Mouse (Mus musculus): ENCODE data around the gene Pmpca. TPM values are rescaled to one million over a fixed set of nuclear protein-coding genes. Genes with fewer than 3 reads are reported as not detected.

The Pmpca gene
- polyA plus RNA-seq, 1 experiment from 2014 or later, result 98.7 TPM

DNA sequence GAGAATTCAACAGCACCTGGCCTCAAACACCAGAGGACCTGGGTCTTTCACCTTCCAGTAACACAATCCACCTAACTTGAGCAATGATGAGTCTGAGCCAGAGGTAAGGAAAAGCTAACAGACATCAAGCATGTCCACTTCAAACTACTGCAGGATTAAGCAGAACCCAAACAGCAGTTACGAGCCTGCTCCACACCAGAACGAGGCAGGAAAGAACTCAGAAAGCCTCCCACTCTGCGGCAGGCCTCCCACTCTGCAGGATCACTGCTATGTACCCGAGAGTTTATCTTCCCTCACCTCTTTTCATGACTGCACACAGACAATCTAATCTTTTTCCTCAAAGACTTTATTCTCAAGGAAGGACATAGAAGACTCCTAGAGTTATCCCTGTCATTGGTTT is 48.1 kb downstream of the Pmpca start:
- H3K4me1 ChIP-seq, result peaks cover 19% of the 10 kb centered on the region
- H3K9me3 ChIP-seq, result no peaks in the 10 kb centered on the region
- no peak overlapping the region for H3K4me3 ChIP-seq
- no peak overlapping the region for H3K4me2 ChIP-seq
- H3K27ac ChIP-seq, result no peak overlapping the region
- H3K9ac ChIP-seq, result 0 out of 2 replicates have a peak overlapping the region, but pooled peaks have one; percentile 32
- H3K36me3 ChIP-seq, result peaks cover 82% of the 10 kb centered on the region
- no peak for ATAC-seq (ENCODE audit: insufficient number of reproducible peaks, insufficient read depth, low FRiP score, low TSS enrichment, low read depth)
- WGBS, result 76% methylated on average over 4 of the region's 4 CpGs
- H3K27me3 ChIP-seq, result no peaks in the 10 kb centered on the region

DNA sequence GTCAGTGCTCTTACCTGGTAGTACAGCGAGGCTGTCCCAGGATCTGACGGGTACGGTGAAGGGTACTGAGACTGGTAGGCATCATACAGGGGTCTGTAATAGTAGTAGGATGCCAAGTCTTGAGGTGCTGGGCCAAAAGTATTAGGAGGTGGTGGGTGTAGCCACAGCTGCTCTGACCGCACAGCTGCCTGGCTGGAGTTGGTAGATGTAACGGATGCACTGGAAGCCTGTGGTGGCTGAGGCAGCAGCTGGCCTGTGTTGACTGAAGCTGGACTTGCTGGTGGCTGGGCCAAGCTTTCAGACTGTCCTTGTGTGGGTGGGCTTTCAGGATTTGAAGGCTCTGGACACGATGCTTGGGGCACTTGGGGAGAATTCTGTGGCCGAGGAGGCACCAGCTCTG is 49.2 kb downstream of the Pmpca start:
- no peaks in the 10 kb centered on the region for H3K27me3 ChIP-seq
- H3K4me1 ChIP-seq, result peaks cover 28% of the 10 kb centered on the region
- peak overlapping the region; percentile 58; the same call in 1 of the 2 replicates for H3K9ac ChIP-seq
- H3K27ac ChIP-seq, result no peak overlapping the region
- no peaks in the 10 kb centered on the region for H3K9me3 ChIP-seq
- 90% methylated on average over 7 of the region's 7 CpGs for WGBS
- H3K4me3 ChIP-seq, result no peak overlapping the region
- no peak for ATAC-seq (ENCODE audit: insufficient number of reproducible peaks, insufficient read depth, low FRiP score, low TSS enrichment, low read depth)
- no peak overlapping the region for H3K4me2 ChIP-seq
- peaks cover 70% of the 10 kb centered on the region for H3K36me3 ChIP-seq

DNA sequence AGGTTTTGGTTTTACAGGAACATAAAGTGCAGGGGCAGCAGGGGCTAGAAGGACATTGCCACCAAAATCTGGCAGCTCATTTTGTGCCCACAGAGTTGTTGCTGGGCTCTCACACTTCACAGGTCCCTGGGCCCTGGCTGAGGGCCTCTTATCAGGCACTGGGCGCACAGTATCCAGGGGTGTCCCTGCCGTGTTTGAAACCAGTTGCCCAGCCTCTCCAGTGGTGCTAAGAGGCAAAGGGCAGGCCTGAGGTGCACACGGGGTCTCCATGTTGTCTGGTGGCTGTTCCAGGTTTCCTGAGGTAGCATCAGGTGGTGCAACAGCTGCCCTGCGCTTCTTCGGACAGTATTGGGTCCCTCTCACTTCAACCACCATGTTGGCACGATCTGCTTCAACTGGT is 50.5 kb downstream of the Pmpca start:
- Histone ChIP-seq H3K4me2 (no peak overlapping the region), H3K9me3 (no peaks in the 10 kb centered on the region), H3K4me3 (no peak overlapping the region), H3K27ac (no peak overlapping the region), H3K36me3 (peaks cover 58% of the 10 kb centered on the region), H3K4me1 (peaks cover 35% of the 10 kb centered on the region), H3K27me3 (no peaks in the 10 kb centered on the region), H3K9ac (peak overlapping the region; percentile 21; the same call in 1 of the 2 replicates)
- ATAC-seq (ENCODE audit: insufficient number of reproducible peaks, insufficient read depth, low FRiP score, low TSS enrichment, low read depth), result no peak
- 90% methylated on average over 6 of the region's 6 CpGs for WGBS

DNA sequence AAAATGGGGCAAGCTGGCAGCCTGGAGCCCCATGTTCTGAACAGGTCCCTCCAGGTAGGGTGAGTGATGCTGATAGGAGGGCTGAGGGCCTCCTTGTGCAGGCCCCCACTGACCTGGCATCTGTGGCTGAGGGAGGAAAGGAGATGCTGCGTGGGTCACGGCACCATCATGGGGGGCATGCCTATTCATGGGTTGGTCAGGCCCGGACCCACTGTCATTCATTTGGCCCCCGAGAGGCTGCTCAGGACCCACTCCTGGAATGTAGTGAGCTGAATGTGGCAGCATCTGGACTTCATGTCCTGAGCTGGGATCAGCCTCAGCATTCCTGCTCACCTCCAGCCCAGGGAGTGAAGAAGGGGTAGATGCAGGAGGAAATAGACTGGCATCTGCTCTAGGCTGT is 52.1 kb downstream of the Pmpca start:
- Histone ChIP-seq H3K27ac (no peak overlapping the region), H3K4me2 (no peak overlapping the region), H3K36me3 (peaks cover 42% of the 10 kb centered on the region), H3K4me3 (no peak overlapping the region), H3K9me3 (no peaks in the 10 kb centered on the region), H3K27me3 (no peaks in the 10 kb centered on the region), H3K9ac (no peak overlapping the region), H3K4me1 (peaks cover 37% of the 10 kb centered on the region)
- no peak for ATAC-seq (ENCODE audit: insufficient number of reproducible peaks, insufficient read depth, low FRiP score, low TSS enrichment, low read depth)
- WGBS, result 94% methylated on average over 4 of the region's 4 CpGs

DNA sequence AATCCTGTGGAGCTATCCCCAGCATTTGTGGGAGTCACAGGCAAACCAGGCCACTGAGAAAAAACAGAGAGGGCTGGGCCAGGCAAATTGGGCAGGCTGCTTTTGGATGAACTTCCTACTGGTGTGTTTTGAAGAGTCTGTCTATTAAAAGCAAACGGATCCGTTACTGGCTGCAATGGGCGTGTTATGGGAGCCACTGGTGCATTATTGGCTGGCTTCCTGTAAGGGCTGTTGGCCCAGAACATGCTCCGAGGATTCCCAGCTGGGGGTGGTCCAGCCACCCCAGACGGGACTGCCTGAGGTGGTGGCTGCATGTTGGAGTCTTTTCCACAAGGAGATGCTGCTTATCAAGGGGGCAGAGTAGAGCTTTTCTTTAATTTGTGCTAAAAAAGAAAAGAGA is 52.5 kb downstream of the Pmpca start:
- WGBS, result 79% methylated on average over 5 of the region's 5 CpGs
- Histone ChIP-seq H3K27me3 (no peaks in the 10 kb centered on the region), H3K4me1 (peaks cover 41% of the 10 kb centered on the region), H3K4me3 (no peak overlapping the region), H3K27ac (no peak overlapping the region), H3K36me3 (peaks cover 42% of the 10 kb centered on the region), H3K9me3 (no peaks in the 10 kb centered on the region), H3K9ac (no peak overlapping the region), H3K4me2 (no peak overlapping the region)
- ATAC-seq (ENCODE audit: insufficient number of reproducible peaks, insufficient read depth, low FRiP score, low TSS enrichment, low read depth), result no peak

DNA sequence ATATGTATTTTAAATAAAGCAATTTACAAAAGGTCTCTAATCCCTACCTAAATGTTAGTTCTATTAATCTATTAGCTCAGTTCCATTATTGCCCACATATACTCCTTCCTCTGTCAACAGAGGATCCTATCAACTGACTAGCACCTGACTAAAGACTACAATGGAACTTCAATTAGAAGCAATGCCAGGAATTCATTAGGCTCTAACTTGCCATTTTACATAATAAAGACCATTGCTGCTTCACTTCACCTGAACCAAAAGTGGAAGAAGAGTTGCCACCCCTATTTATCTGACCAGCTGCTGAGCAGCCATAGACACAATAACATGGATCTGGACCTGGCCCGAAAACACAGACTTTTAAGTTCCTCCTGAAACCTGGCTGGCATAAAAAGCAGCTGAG is 53.7 kb downstream of the Pmpca start:
- no peak overlapping the region for H3K27ac ChIP-seq
- peak overlapping the region; percentile 87; the same call in 1 of the 2 replicates for H3K4me2 ChIP-seq
- no peaks in the 10 kb centered on the region for H3K27me3 ChIP-seq
- peaks cover 43% of the 10 kb centered on the region for H3K4me1 ChIP-seq
- WGBS, result 91% methylated on average over 1 of the region's 1 CpGs
- peaks cover 40% of the 10 kb centered on the region for H3K36me3 ChIP-seq
- no peak overlapping the region for H3K9ac ChIP-seq
- H3K4me3 ChIP-seq, result no peak overlapping the region
- H3K9me3 ChIP-seq, result no peaks in the 10 kb centered on the region
- ATAC-seq (ENCODE audit: insufficient number of reproducible peaks, insufficient read depth, low FRiP score, low TSS enrichment, low read depth), result no peak

DNA sequence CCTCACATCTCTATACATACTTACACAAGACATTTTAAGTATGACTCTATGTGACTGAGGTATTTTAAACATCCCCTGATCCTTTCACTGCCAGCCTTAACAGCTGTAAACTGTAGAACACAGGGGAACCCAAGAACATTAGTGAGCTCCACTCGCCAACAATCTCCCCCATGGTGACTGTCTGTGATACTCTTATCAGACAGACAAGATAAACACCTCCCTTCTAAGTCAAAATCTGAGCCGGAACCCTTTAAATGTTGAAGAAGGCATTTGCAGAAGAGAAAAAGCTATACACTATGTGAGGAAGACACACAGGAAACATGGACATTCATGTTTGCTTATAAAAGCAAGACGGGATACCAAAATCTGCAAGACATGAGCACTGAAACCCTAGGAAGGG is 54.7 kb downstream of the Pmpca start:
- WGBS, result 51% methylated on average over 3 of the region's 3 CpGs
- H3K9ac ChIP-seq, result peak overlapping the region; percentile 94
- peak overlapping the region; percentile 95 for H3K4me3 ChIP-seq
- H3K4me1 ChIP-seq, result peaks cover 33% of the 10 kb centered on the region
- no peak overlapping the region for H3K27ac ChIP-seq
- no peaks in the 10 kb centered on the region for H3K27me3 ChIP-seq
- no peaks in the 10 kb centered on the region for H3K9me3 ChIP-seq
- ATAC-seq (ENCODE audit: insufficient number of reproducible peaks, insufficient read depth, low FRiP score, low TSS enrichment, low read depth), result no peak
- H3K36me3 ChIP-seq, result peaks cover 29% of the 10 kb centered on the region
- peak overlapping the region; percentile 87 for H3K4me2 ChIP-seq

DNA sequence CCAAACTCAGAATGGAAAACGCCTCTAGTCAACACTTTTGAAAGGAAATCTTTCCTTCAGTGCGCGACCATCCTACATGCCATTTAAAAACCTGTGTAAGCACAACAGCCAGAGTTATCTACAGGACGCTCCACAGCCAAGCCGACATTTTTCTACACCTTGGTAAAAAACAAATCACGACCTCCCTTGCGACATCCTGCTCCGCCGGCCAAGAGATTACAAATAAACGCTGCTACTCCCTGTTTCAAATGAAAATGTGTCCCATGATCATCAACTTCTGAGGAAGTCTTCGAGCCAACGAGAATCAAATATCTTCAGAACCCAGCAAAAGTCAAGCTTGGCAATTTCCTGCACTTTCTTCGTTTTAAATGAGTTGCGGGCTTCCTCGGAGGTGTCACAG is 55.2 kb downstream of the Pmpca start:
- Histone ChIP-seq H3K9me3 (no peaks in the 10 kb centered on the region), H3K9ac (peak overlapping the region; percentile 94), H3K27ac (peak overlapping the region; percentile 89), H3K27me3 (no peaks in the 10 kb centered on the region), H3K4me2 (peak overlapping the region; percentile 87), H3K4me1 (peaks cover 32% of the 10 kb centered on the region), H3K36me3 (peaks cover 24% of the 10 kb centered on the region), H3K4me3 (peak overlapping the region; percentile 95)
- ATAC-seq (ENCODE audit: insufficient number of reproducible peaks, insufficient read depth, low FRiP score, low TSS enrichment, low read depth), result no peak
- 4% methylated on average over 15 of the region's 15 CpGs for WGBS

DNA sequence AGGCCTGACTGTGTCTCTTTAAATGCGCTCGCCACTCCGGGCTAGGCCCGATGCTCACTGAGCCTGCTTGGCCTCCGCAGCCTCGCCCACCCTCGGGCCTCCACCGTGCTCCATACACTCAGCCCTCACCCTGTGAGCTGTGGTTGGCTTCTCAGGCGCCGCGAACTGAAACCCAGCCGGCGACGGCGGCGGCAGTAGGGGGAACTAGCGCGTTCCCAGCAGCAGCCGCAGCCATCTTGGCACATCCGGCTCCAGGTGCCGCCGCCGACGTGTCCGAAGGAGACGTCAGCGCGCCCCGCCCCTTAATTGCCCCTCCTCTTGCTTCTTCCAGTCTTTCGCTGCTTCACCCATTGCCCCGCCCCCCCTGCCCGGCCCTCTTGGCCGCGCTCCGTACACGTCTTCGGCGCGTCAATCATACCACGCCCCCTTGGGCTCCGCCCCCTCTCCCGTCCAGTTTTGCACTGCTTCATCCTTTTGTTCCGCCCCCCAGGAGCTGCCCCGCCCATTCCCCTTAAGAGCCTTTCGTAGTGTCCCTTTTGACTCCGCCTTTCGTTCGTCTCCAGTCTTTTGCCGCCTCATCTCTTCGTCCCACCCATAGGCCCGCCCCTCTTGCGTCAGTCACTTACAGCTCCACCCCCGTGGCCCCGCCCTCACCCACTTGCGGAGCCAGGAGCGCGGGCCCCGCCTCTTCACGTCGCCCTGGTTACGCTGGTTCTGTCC is 56.0 kb downstream of the Pmpca start, which contains the start of gene Sec16a:
TSS of gene Sec16a (minus strand) at position 271 of the 720 bp plus-strand sequence.
- no peaks in the 10 kb centered on the region for H3K9me3 ChIP-seq
- H3K9ac ChIP-seq, result peak within 1 kb of the TSS; percentile 94
- peaks cover 32% of the 10 kb centered on the region for H3K4me1 ChIP-seq
- H3K27me3 ChIP-seq, result no peaks in the 10 kb centered on the region
- peak within 1 kb of the TSS; percentile 95 for H3K4me3 ChIP-seq
- peak; percentile 93 for ATAC-seq (ENCODE audit: insufficient number of reproducible peaks, insufficient read depth, low FRiP score, low TSS enrichment, low read depth)
- peaks cover 17% of the 10 kb centered on the region for H3K36me3 ChIP-seq
- WGBS, result under 1% methylated on average over 61 of the region's 61 CpGs
- peak within 1 kb of the TSS; percentile 89 for H3K27ac ChIP-seq
- H3K4me2 ChIP-seq, result peak within 1 kb of the TSS; percentile 92

DNA sequence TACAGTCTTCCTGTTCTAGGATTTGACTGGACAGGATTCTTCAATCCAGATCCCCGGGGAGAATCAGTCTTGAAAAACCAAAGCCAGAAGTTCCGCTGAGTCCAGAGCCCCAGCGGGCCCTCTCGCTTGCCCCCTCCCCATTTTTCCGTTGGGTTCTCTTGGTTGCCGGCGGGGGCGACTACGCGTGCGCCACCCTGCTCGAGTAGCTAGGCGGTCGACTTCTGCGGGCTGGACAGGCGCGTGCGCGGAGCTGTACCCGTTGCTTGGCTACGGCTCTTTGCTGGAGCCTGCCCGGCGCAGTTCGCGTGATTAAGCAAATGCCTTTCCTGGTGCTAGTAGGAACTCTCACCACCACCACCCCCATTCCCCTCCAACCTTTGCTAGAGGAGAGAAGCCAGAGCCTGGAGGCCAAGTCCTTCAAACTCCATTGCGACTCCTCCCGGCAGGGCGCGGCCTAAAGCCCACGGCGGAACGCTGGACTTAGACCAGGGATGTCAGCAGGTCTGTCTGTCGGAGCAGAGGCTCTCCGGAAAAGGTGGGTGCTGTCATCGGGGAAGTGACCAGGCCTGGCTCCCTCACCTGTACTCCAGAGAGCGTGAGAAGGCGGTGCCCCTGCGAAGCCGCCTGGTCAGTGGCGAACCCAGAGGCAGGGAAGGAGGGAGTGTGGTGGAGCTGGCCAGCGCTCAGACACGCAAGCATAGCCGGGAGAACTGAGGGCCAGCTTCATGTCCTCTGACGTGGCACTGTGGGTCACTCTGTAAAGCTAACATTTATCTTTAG is 56.7 kb downstream of the Pmpca start:
- WGBS, result under 1% methylated on average over 44 of the region's 44 CpGs
- peak; percentile 86 for ATAC-seq (ENCODE audit: insufficient number of reproducible peaks, insufficient read depth, low FRiP score, low TSS enrichment, low read depth)
- Histone ChIP-seq H3K9me3 (no peaks in the 10 kb centered on the region), H3K4me3 (peak overlapping the region; percentile 95), H3K4me1 (peaks cover 32% of the 10 kb centered on the region), H3K9ac (peak overlapping the region; percentile 83), H3K27ac (peak overlapping the region; percentile 88), H3K36me3 (peaks cover 9% of the 10 kb centered on the region), H3K27me3 (no peaks in the 10 kb centered on the region), H3K4me2 (peak overlapping the region; percentile 92)

DNA sequence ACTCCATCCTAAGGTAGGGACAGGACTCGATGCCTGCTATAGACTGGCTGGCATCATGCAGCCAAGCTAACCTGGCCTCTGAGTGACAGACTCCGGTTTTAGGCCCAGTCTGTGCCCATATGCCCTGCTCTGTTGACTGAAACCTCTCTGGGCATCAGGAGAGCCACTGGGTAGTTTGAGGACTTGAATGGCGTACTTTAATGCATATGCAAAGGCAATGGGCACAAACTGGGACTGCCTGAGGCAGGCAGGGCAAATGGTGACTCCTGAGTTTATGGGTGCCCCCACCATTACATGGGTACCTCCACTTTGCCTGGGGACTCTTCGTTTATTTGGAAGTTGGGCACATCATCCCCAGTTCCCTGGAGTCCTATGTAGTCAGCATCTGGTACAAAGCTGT is 57.5 kb downstream of the Pmpca start:
- peaks cover 32% of the 10 kb centered on the region for H3K4me1 ChIP-seq
- H3K27ac ChIP-seq, result no peak overlapping the region
- WGBS, result 75% methylated on average over 4 of the region's 4 CpGs
- H3K4me3 ChIP-seq, result peak overlapping the region; percentile 95
- H3K27me3 ChIP-seq, result no peaks in the 10 kb centered on the region
- H3K9ac ChIP-seq, result peak overlapping the region; percentile 83
- ATAC-seq (ENCODE audit: insufficient number of reproducible peaks, insufficient read depth, low FRiP score, low TSS enrichment, low read depth), result no peak
- H3K9me3 ChIP-seq, result no peaks in the 10 kb centered on the region
- peaks cover 1% of the 10 kb centered on the region for H3K36me3 ChIP-seq
- peak overlapping the region; percentile 92 for H3K4me2 ChIP-seq
